Mouse (Mus musculus) midbrain, embryonic 12.5 days (tissue): ENCODE results near the gene BC029722. TPM values are rescaled to one million over a fixed set of nuclear protein-coding genes. Genes with fewer than 3 reads are reported as not detected.

Source experiments
- ATAC-seq: fragments of 200-750 bp; cut with Nextera tagmentation; 2 replicates; pipeline ENCODE4 v1.8.0; 2017; ENCODE audit warnings: low read depth, moderate TSS enrichment, moderate library complexity; ENCODE audit not compliant: low FRiP score
- H3K27ac ChIP-seq: fragments of 300-500 bp; sonication (generic); replicated peaks from 2 replicates; pipeline ENCODE4 v1.5.1; 2016; ENCODE audit warnings: mild to moderate bottlenecking
- H3K27me3 ChIP-seq: fragments of 300-500 bp; sonication (generic); 2 replicates; pipeline ENCODE4 v1.6.1; 2016; ENCODE audit warnings: mild to moderate bottlenecking
- H3K36me3 ChIP-seq: fragments of 300-500 bp; sonication (generic); 2 replicates; pipeline ENCODE4 v1.6.1; 2016
- H3K4me1 ChIP-seq: fragments of 300-500 bp; sonication (generic); 2 replicates; pipeline ENCODE4 v1.6.1; 2016
- H3K4me2 ChIP-seq: fragments of 300-500 bp; sonication (generic); replicated peaks from 2 replicates; pipeline ENCODE4 v1.6.1; 2016; ENCODE audit warnings: mild to moderate bottlenecking, moderate library complexity
- H3K4me3 ChIP-seq: fragments of 300-500 bp; sonication (generic); 2 replicates; pipeline ENCODE4 v1.5.1; 2016; ENCODE audit warnings: mild to moderate bottlenecking
- H3K9ac ChIP-seq: fragments of 300-500 bp; sonication (generic); replicated peaks from 2 replicates; pipeline ENCODE4 v1.6.1; 2016; ENCODE audit warnings: mild to moderate bottlenecking, moderate library complexity
- H3K9me3 ChIP-seq: fragments of 300-500 bp; sonication (generic); 2 replicates; pipeline ENCODE4 v1.6.1; 2016; ENCODE audit warnings: mild to moderate bottlenecking
- WGBS: fragments of 180-500 bp; shearing (Covaris S2); methylation state at CpG from one replicate; pipeline ENCODE4 v1.1.7; 2016; 5-methylcytosine and 5-hydroxymethylcytosine counted together
- polyA plus RNA-seq: library from polyadenylated mRNA; unstranded; fragments of >200 nt; fragmentation: Nextera tagmentation; extraction: Ambion mirVana; gene quantifications from 2 replicates; pipeline ENCODE4 v1.2.1, GENCODE M21; 2016

The BC029722 gene
- 14.4 and 14.7 TPM in 2 replicates for polyA plus RNA-seq

DNA sequence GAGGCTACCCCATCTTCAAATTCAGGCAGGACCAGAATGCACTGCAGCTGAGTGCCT lies at the start of gene BC029722:
BC029722 (minus strand) TSS at position 35 of the 57 bp plus-strand sequence.
- Histone ChIP-seq H3K36me3 (peaks cover 44% of the 10 kb centered on the region), H3K27me3 (no peaks in the 10 kb centered on the region), H3K27ac (peak within 1 kb of the TSS; percentile 74), H3K9me3 (no peaks in the 10 kb centered on the region), H3K4me1 (peaks cover 16% of the 10 kb centered on the region), H3K4me2 (peak within 1 kb of the TSS; percentile 86), H3K4me3 (peak within 1 kb of the TSS; percentile 53), H3K9ac (peak within 1 kb of the TSS; percentile 68)
- no peak for ATAC-seq

DNA sequence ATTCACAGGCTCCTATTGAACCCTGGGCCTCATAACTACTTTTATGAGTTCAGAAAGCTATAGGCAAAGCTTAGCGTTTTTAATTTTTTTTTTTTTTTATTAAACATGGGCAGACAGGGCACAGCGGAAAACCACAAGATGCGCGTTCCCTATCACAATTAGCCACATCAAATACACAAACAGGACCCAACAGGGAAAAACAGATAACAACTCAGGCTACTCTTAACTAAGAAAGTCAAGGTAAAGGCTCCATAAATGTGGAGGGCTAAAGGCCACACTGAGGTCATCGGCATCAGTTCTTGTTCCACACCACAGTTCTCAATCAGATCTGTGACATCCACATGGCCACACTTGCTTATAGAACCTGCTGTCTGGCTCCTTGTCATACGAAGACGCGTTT lies 49.1 kb upstream of the BC029722 start:
- no peak overlapping the region for H3K4me3 ChIP-seq
- no peaks in the 10 kb centered on the region for H3K9me3 ChIP-seq
- no peaks in the 10 kb centered on the region for H3K27me3 ChIP-seq
- H3K36me3 ChIP-seq: peaks cover 11% of the 10 kb centered on the region; the same call in 1 of the 2 replicates
- ATAC-seq: no peak
- WGBS: 96% methylated on average over 8 of the region's 8 CpGs
- H3K4me1 ChIP-seq: 0 out of 2 replicates have a peak, but pooled peaks cover 2% of the 10 kb centered on the region
- H3K27ac ChIP-seq: no peak overlapping the region
- H3K9ac ChIP-seq: no peak overlapping the region
- H3K4me2 ChIP-seq: no peak overlapping the region

GRCm38 (mm10) chr2:155863301-155863867 lies 44.2 kb upstream of the BC029722 start:
- no peak overlapping the region for H3K9ac ChIP-seq
- peak; percentile 70 for ATAC-seq
- peaks cover 7% of the 10 kb centered on the region; the same call in 1 of the 2 replicates for H3K36me3 ChIP-seq
- H3K4me2 ChIP-seq: no peak overlapping the region
- peaks cover 12% of the 10 kb centered on the region; the same call in 1 of the 2 replicates for H3K4me1 ChIP-seq
- H3K9me3 ChIP-seq: no peaks in the 10 kb centered on the region
- H3K27me3 ChIP-seq: no peaks in the 10 kb centered on the region
- 64% methylated on average over 11 of the region's 11 CpGs for WGBS
- no peak overlapping the region for H3K4me3 ChIP-seq
- H3K27ac ChIP-seq: peak overlapping the region; percentile 8

GRCm38 (mm10) chr2:155862573-155863300 lies 43.5 kb upstream of the BC029722 start:
- peak overlapping the region; percentile 60; the same call in 1 of the 2 replicates for H3K27ac ChIP-seq
- no peaks in the 10 kb centered on the region for H3K27me3 ChIP-seq
- H3K9me3 ChIP-seq: no peaks in the 10 kb centered on the region
- peaks cover 12% of the 10 kb centered on the region; the same call in 1 of the 2 replicates for H3K4me1 ChIP-seq
- H3K36me3 ChIP-seq: 0 out of 2 replicates have a peak, but pooled peaks cover 9% of the 10 kb centered on the region
- H3K4me3 ChIP-seq: no peak overlapping the region
- no peak overlapping the region for H3K4me2 ChIP-seq
- WGBS: 63% methylated on average over 13 of the region's 13 CpGs
- no peak overlapping the region for H3K9ac ChIP-seq
- ATAC-seq: peak; percentile 87

GRCm38 (mm10) chr2:155861581-155861980 lies 42.4 kb upstream of the BC029722 start:
- no peak overlapping the region for H3K27ac ChIP-seq
- ATAC-seq: no peak
- H3K9ac ChIP-seq: no peak overlapping the region
- H3K27me3 ChIP-seq: no peaks in the 10 kb centered on the region
- 0 out of 2 replicates have a peak, but pooled peaks cover 20% of the 10 kb centered on the region for H3K36me3 ChIP-seq
- H3K9me3 ChIP-seq: no peaks in the 10 kb centered on the region
- peaks cover 12% of the 10 kb centered on the region; the same call in 1 of the 2 replicates for H3K4me1 ChIP-seq
- H3K4me3 ChIP-seq: no peak overlapping the region
- WGBS: 91% methylated on average over 6 of the region's 6 CpGs
- no peak overlapping the region for H3K4me2 ChIP-seq

GRCm38 (mm10) chr2:155860102-155860501 lies 40.9 kb upstream of the BC029722 start:
- ATAC-seq: no peak
- Histone ChIP-seq H3K4me1 (peaks cover 12% of the 10 kb centered on the region; the same call in 1 of the 2 replicates), H3K4me2 (no peak overlapping the region), H3K9ac (no peak overlapping the region), H3K4me3 (no peak overlapping the region), H3K27me3 (no peaks in the 10 kb centered on the region), H3K36me3 (0 out of 2 replicates have a peak, but pooled peaks cover 23% of the 10 kb centered on the region), H3K9me3 (no peaks in the 10 kb centered on the region), H3K27ac (no peak overlapping the region)
- 82% methylated on average over 7 of the region's 7 CpGs for WGBS

DNA sequence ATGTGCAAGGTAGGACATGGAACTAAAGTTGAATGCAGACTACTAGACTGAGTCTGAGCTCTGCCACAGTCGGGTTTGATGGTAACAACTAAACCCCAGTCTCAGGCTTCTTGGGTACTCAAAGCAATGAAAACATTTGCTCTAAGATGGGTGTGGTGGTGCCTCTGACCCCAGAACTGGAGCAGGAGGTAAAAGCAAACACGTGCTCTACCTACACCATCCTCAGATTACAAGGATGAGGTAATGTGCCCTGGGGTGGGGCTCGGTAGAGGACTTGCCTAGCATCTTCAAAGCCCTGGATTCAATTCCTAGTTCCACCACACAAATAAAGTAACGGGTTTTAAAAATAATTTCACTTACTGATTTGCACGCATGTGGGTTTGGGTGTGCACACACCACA lies 33.3 kb upstream of the BC029722 start:
- Histone ChIP-seq H3K27ac (no peak overlapping the region), H3K4me3 (no peak overlapping the region), H3K36me3 (peaks cover 43% of the 10 kb centered on the region), H3K4me2 (no peak overlapping the region), H3K9me3 (no peaks in the 10 kb centered on the region), H3K27me3 (no peaks in the 10 kb centered on the region), H3K9ac (no peak overlapping the region), H3K4me1 (no peaks in the 10 kb centered on the region)
- no peak for ATAC-seq
- 85% methylated on average over 5 of the region's 5 CpGs for WGBS

- H3K27ac ChIP-seq: no peak overlapping the region
- H3K27me3 ChIP-seq: no peaks in the 10 kb centered on the region
- WGBS: 84% methylated on average over 7 of the region's 7 CpGs
- H3K4me1 ChIP-seq: no peaks in the 10 kb centered on the region
- no peak for ATAC-seq
- H3K9me3 ChIP-seq: no peaks in the 10 kb centered on the region
- H3K4me2 ChIP-seq: no peak overlapping the region
- H3K9ac ChIP-seq: no peak overlapping the region
- H3K4me3 ChIP-seq: no peak overlapping the region
- H3K36me3 ChIP-seq: peaks cover 51% of the 10 kb centered on the region
Measured at GRCm38 (mm10) chr2:155850120-155850519, 30.9 kb upstream of the BC029722 start.

DNA sequence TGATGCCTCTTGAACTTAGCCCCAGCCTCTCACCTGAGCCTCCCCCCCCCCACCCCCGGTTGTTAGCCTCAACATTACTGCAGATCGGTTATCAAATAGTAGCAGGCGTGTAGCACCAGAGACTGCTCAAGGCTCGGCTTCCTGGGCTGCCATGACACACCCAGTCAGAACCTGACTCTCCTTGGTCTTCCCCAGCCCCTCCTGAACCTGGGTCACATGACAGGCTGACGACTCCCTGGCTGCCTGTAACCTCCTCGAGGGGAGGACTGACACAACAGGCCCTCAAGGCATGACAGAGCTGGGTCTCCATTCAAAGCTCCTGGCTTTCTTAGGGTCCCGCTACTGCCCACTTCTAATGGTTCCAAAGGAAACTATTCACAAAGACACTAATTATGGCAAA lies 30.2 kb upstream of the BC029722 start:
- 70% methylated on average over 7 of the region's 7 CpGs for WGBS
- peaks cover 51% of the 10 kb centered on the region for H3K36me3 ChIP-seq
- H3K9ac ChIP-seq: no peak overlapping the region
- H3K27me3 ChIP-seq: no peaks in the 10 kb centered on the region
- H3K27ac ChIP-seq: no peak overlapping the region
- H3K4me1 ChIP-seq: no peaks in the 10 kb centered on the region
- H3K9me3 ChIP-seq: no peaks in the 10 kb centered on the region
- no peak overlapping the region for H3K4me2 ChIP-seq
- no peak overlapping the region for H3K4me3 ChIP-seq
- ATAC-seq: no peak

- no peaks in the 10 kb centered on the region for H3K4me1 ChIP-seq
- 37% methylated on average over 6 of the region's 6 CpGs for WGBS
- no peak overlapping the region for H3K27ac ChIP-seq
- H3K4me2 ChIP-seq: no peak overlapping the region
- no peaks in the 10 kb centered on the region for H3K9me3 ChIP-seq
- no peak overlapping the region for H3K4me3 ChIP-seq
- peaks cover 51% of the 10 kb centered on the region for H3K36me3 ChIP-seq
- H3K27me3 ChIP-seq: no peaks in the 10 kb centered on the region
- no peak overlapping the region for H3K9ac ChIP-seq
- no peak for ATAC-seq
Measured at GRCm38 (mm10) chr2:155848291-155848690, 29.1 kb upstream of the BC029722 start.

DNA sequence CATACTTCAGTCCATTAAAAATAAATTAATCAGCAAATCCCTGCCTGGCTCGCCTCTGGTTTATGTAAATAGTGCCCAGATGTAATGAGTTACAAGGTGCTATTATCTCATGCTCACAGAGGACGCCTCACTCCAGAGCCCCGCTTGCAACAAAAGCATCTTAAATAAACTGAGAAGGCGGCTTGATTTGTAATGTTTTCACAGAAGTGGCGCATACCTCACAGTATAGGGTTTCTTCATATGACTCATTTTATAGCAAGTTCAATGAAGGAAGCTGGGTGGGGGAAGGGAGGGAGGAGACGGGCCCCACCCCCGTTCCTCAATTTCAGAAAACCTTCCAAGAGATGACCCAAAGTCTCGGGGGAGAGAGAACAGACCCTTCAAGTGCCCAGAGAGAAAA lies 27.7 kb upstream of the BC029722 start:
- no peaks in the 10 kb centered on the region for H3K4me1 ChIP-seq
- H3K4me3 ChIP-seq: no peak overlapping the region
- WGBS: 85% methylated on average over 8 of the region's 8 CpGs
- no peak for ATAC-seq
- H3K9ac ChIP-seq: no peak overlapping the region
- H3K27me3 ChIP-seq: no peaks in the 10 kb centered on the region
- H3K36me3 ChIP-seq: peaks cover 49% of the 10 kb centered on the region
- no peaks in the 10 kb centered on the region for H3K9me3 ChIP-seq
- no peak overlapping the region for H3K27ac ChIP-seq
- no peak overlapping the region for H3K4me2 ChIP-seq

DNA sequence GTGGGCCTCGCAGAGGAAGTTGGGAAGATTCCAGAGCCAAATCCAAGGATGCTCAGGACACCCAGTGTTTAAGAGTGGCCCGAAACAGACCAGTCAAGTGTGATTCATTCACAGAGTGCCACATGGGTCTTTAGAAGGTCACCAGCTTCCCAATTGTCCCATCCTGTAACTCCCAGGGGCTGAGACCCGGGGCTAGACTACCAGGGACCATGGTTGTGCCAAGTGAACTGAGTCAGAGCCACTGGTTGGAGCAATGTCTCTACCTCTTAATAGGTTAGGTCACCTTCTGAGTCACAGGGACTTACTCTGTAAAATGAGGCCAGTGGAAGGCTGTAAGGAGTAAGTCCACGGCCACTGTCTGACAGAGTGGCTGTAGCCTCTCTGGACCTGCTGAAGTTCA lies 19.7 kb upstream of the BC029722 start:
- H3K4me2 ChIP-seq: no peak overlapping the region
- no peaks in the 10 kb centered on the region for H3K4me1 ChIP-seq
- WGBS: 89% methylated on average over 4 of the region's 4 CpGs
- ATAC-seq: no peak
- H3K36me3 ChIP-seq: no peaks in the 10 kb centered on the region
- no peak overlapping the region for H3K4me3 ChIP-seq
- H3K9me3 ChIP-seq: no peaks in the 10 kb centered on the region
- H3K9ac ChIP-seq: no peak overlapping the region
- no peaks in the 10 kb centered on the region for H3K27me3 ChIP-seq
- no peak overlapping the region for H3K27ac ChIP-seq

DNA sequence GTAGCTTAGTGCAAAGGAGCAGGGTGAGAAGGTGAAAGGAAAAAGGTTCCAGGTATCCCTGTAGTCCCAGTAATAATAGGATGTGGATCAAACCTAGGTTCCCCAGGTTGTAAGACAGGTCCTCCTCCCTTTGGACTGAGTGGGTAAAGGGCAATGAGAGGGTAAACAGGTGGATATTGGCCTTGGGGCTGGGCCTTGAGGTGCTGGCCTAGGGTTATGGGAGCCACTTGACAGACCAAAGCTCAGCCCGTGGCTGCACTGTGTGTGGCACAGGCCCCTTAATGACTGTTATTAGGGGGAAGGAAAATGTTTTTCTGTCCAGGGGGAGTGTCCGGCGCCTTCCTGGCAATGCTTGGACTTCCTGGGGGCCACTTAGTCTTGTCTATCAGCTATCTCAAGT lies 18.7 kb upstream of the BC029722 start:
- 75% methylated on average over 3 of the region's 3 CpGs for WGBS
- no peak for ATAC-seq

More for the DNA sequence above, 18.7 kb upstream of the BC029722 start:
- no peaks in the 10 kb centered on the region for H3K4me1 ChIP-seq
- H3K4me2 ChIP-seq: no peak overlapping the region
- H3K4me3 ChIP-seq: no peak overlapping the region
- no peak overlapping the region for H3K9ac ChIP-seq
- no peak overlapping the region for H3K27ac ChIP-seq
- H3K27me3 ChIP-seq: no peaks in the 10 kb centered on the region
- H3K36me3 ChIP-seq: no peaks in the 10 kb centered on the region
- no peaks in the 10 kb centered on the region for H3K9me3 ChIP-seq
